Mouse (Mus musculus) left cerebral cortex, postnatal 25 days (tissue): Measurements from ENCODE around the gene Ergic1. TPM values are rescaled to one million over a fixed set of nuclear protein-coding genes. Genes with fewer than 3 reads are reported as not detected.

ENCODE experiments used
- DNase-seq, 2 experiments: peaks; one replicate each; pipeline ENCODE4 v3.0.0; 2022; ENCODE audit warnings: low spot score in 2 of 2, mixed read lengths in 1 of 2
- intact Hi-C: fragments of 180-260 bp; cut with DNase I; formaldehyde crosslinking; loops from one replicate; pipeline ENCODE4 v1.15.1; 2025
- total RNA-seq, 2 experiments: library from RNA; stranded (reverse); gene quantifications; 2 replicates each; pipeline ENCODE4 v1.2.3; 2021

Gene Ergic1
- total RNA-seq, 2 experiments from 2014 or later: 163 to 168 TPM

DNA sequence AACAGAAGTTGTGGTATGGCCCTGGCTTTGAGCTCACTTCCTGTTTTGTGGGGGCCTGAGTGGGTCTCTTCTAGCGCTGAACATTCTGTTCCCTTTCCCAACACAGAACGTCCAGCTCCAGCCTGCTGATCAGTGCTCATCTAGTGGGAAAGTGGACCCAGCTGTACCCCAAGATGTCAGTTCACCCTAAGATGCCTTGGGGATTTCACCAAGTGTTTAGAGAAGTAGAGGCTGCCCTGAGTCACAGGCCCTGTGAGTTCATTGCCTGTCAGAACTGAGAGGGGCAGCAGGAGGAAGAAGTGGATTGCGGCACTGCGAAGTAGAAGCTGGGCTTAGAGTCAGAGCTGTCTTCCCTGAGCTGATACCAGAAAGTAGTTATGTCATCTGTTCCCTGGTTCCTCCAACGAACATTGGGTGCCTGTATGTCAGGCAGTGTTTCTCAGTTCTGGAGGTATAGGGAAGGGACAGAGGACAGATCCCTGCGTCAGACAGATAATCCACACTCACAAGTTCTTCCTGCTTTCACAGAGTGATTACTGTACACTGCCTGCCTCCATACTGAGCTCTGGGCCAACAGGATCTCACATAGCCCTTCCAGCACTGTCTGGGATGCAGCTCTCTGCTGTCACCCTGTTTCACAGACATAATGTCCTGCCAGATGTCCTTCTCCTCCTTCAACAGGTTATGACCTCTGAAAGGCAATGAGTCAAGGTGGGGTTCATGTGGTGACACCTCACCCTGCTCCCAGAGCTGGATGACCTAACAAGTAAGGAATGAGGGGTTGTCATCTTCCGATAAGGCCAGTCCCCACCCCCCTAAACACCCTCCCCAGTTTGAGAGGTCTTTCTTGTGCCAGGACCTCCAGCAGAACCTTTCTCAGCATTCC lies 25.8 kb upstream of the Ergic1 start:
- intact Hi-C loops: no loop called here
- DNase-seq: no peak

GRCm38 (mm10) chr17:26537722-26538471 lies 23.4 kb upstream of the Ergic1 start:
- no peak for DNase-seq
- intact Hi-C loops: no loop called here

DNA sequence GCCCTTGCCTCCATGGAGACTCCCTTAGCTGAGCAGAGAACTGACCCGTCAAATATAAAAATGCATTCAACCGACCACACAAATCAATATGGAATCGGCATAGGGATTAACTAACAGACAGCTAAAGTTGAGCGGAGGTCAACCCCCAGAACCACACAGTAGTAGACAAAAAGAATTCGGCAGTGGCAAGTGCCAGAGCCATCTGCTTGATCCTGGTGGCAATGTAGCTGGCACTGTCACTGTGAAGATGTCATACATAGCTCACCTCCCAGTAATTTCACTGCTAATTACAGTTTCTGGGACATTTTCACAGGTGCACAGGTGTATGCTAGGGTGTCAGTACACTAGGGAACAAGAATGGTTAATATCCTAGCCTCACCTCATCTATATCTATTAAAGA lies 21.2 kb upstream of the Ergic1 start:
- no peak for DNase-seq
- intact Hi-C loops: no loop called here

- no peak for DNase-seq
- intact Hi-C loops: no loop called here
These were observed 16.8 kb upstream of the Ergic1 start for GRCm38 (mm10) chr17:26544319-26544963.

- DNase-seq: no peak
- intact Hi-C loops: no loop called here
These were observed 13.5 kb upstream of the Ergic1 start for GRCm38 (mm10) chr17:26547771-26548170.

- DNase-seq: no peak
- intact Hi-C loops: no loop called here
These were observed 12.7 kb upstream of the Ergic1 start for GRCm38 (mm10) chr17:26548566-26548965.

- no peak for DNase-seq
- intact Hi-C loops: no loop called here
These were observed 12.0 kb upstream of the Ergic1 start for GRCm38 (mm10) chr17:26549148-26549809.

- DNase-seq: no peak
- intact Hi-C loops: no loop called here
These were observed 10.2 kb upstream of the Ergic1 start for GRCm38 (mm10) chr17:26551104-26551503.

- intact Hi-C loops: no loop called here
- no peak for DNase-seq
These were observed 8.3 kb upstream of the Ergic1 start for GRCm38 (mm10) chr17:26553033-26553432.

DNA sequence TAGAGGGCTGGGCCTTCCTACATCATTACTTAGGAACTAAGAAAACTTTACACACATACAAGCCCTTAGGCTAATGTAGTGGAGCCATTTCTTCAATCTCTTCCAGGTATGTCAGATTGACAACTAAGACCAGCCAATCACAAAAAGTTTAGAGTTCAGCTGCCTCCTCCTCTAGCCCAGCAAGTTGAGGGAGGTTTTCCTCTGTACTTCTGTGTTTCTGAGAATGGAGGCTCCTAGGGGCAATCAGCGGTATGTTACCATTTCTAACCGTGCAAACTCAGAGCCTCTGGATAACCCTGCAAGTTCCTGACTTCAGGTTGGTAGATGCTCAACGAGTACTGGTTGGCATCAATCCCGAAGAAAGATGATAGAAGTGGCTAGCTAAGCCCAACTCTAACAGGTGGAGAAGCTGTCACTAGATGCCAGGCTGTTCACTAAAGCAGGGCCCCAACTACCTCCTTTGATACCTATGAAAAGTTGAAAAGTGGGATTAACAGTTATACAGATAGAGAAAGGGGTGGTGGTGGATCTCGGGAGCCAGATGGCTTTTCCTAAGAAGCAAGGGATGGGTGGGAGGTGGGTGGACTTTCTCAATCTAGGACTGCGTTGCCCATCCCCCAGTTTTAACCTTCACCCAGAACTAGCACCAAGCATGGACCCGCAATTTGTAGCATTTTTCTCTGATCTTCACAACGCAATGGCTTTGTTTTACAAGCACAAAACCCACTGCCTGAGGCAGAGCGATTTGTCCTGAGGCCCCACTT lies 581 bp upstream of the Ergic1 start:
- intact Hi-C loops: loop anchor here (1.0 to 5.0 kb wide), 2 partner anchors 51 to 93 kb away; no protein-coding TSS in a partner anchor
- no peak for DNase-seq

- intact Hi-C loops: loop anchor here (1.0 to 5.0 kb wide), 2 partner anchors 52 to 94 kb away; no protein-coding TSS in a partner anchor
- peak in 1 of 2 experiments; percentile 40 for DNase-seq
These were observed 427 bp downstream of the Ergic1 start, which contains the start of gene Dusp1 for GRCm38 (mm10) chr17:26561651-26562181. Gene Dusp1 (minus strand): TSS chr17:26562128.

- DNase-seq: no peak
- intact Hi-C loops: loop anchor here (5.0 kb wide), 1 partner anchor 95 kb away; no protein-coding TSS in a partner anchor
These were observed 1.0 kb downstream of the Ergic1 start for GRCm38 (mm10) chr17:26562292-26562691.

DNA sequence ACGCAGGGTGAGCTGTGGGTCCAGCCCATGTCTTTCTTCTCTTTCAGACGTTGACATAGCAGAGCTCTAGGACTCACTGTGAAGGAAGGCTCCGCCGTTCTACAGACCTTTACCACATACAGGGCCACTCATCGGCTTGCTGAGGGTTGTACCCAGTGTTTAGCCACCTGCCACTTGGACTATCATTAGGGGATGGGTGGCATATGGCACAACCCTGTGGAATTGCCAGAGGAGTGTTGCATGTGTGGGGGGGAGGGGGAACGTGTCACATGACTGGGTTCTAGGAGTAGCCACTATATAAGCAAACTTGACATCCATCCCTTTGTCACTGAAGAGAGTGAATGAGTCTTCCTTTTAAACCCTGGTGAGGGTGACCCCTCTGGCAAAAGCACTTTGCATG lies 2.2 kb downstream of the Ergic1 start:
- intact Hi-C loops: loop anchor here (5.0 kb wide), 1 partner anchor 96 kb away; no protein-coding TSS in a partner anchor
- DNase-seq: no peak

- DNase-seq: no peak
- intact Hi-C loops: loop anchor here (5.0 kb wide), 1 partner anchor 97 kb away; no protein-coding TSS in a partner anchor
These were observed 3.1 kb downstream of the Ergic1 start for GRCm38 (mm10) chr17:26564439-26564838.

GRCm38 (mm10) chr17:26567142-26567817 lies 6.0 kb downstream of the Ergic1 start:
- DNase-seq: no peak

GRCm38 (mm10) chr17:26567818-26568173 lies 6.5 kb downstream of the Ergic1 start:
- DNase-seq: no peak
- intact Hi-C loops: no loop called here

More at GRCm38 (mm10) chr17:26567142-26567817, 6.0 kb downstream of the Ergic1 start:
- intact Hi-C loops: no loop called here

- intact Hi-C loops: no loop called here
- DNase-seq: no peak
These were observed 8.5 kb downstream of the Ergic1 start for GRCm38 (mm10) chr17:26569594-26570350.
